Mouse (Mus musculus) mesoderm, embryonic 11.5 days (tissue): ENCODE data around the gene Dglucy.

Experiments used
- DNase-seq: peaks from one replicate; pipeline ENCODE4 v3.0.0-alpha.2; 2012; ENCODE audit warnings: low read depth, low spot score

The Dglucy gene

GRCm38 (mm10) chr12:100841211-100841792 is 62.4 kb downstream of the Dglucy start:
- DNase-seq, result peak; percentile 85

- no peak for DNase-seq
Observed at GRCm38 (mm10) chr12:100843171-100843570, 64.3 kb downstream of the Dglucy start.

GRCm38 (mm10) chr12:100844546-100844945 is 65.7 kb downstream of the Dglucy start:
- DNase-seq, result no peak

GRCm38 (mm10) chr12:100845829-100846228 is 67.0 kb downstream of the Dglucy start:
- DNase-seq, result no peak

GRCm38 (mm10) chr12:100846566-100846965 is 67.7 kb downstream of the Dglucy start:
- no peak for DNase-seq

GRCm38 (mm10) chr12:100847437-100848080 is 68.7 kb downstream of the Dglucy start:
- DNase-seq, result peak; percentile 54

- peak; percentile 66 for DNase-seq
Observed at GRCm38 (mm10) chr12:100849421-100850138, 70.7 kb downstream of the Dglucy start.

- no peak for DNase-seq
Observed at GRCm38 (mm10) chr12:100852370-100852769, 73.5 kb downstream of the Dglucy start.

- no peak for DNase-seq
Observed at GRCm38 (mm10) chr12:100856337-100856736, 77.5 kb downstream of the Dglucy start.

GRCm38 (mm10) chr12:100857791-100858190 is 78.9 kb downstream of the Dglucy start:
- no peak for DNase-seq

GRCm38 (mm10) chr12:100862272-100862671 is 83.4 kb downstream of the Dglucy start:
- no peak for DNase-seq

- no peak for DNase-seq
Observed at GRCm38 (mm10) chr12:100862856-100863446, 84.1 kb downstream of the Dglucy start.

- no peak for DNase-seq
Observed at GRCm38 (mm10) chr12:100865072-100865471, 86.2 kb downstream of the Dglucy start.

- DNase-seq, result no peak
Observed at GRCm38 (mm10) chr12:100865509-100866078, 86.7 kb downstream of the Dglucy start.

- DNase-seq, result no peak
Observed at GRCm38 (mm10) chr12:100867097-100867496, 88.2 kb downstream of the Dglucy start.

- no peak for DNase-seq
Observed at GRCm38 (mm10) chr12:100868049-100868622, 89.3 kb downstream of the Dglucy start.

- DNase-seq, result no peak
Observed at GRCm38 (mm10) chr12:100871234-100871633, 92.4 kb downstream of the Dglucy start.

GRCm38 (mm10) chr12:100871841-100872240 is 93.0 kb downstream of the Dglucy start:
- no peak for DNase-seq

GRCm38 (mm10) chr12:100873612-100874011 is 94.8 kb downstream of the Dglucy start:
- no peak for DNase-seq

GRCm38 (mm10) chr12:100875553-100875952 is 96.7 kb downstream of the Dglucy start:
- no peak for DNase-seq

GRCm38 (mm10) chr12:100875960-100876359 is 97.1 kb downstream of the Dglucy start:
- DNase-seq, result no peak

GRCm38 (mm10) chr12:100877936-100878335 is 99.1 kb downstream of the Dglucy start:
- DNase-seq, result no peak
